Mouse (Mus musculus) neural tube, embryonic 14.5 days (tissue): ENCODE measurements around the gene Knop1. TPM values are rescaled to one million over a fixed set of nuclear protein-coding genes. Genes with fewer than 3 reads are reported as not detected.

Experiments
- ATAC-seq: fragments of 200-750 bp; cut with Nextera tagmentation; 2 replicates; pipeline ENCODE4 v1.8.0; 2017; ENCODE audit warnings: low read depth, mild to moderate bottlenecking, moderate TSS enrichment, moderate library complexity
- H3K27ac ChIP-seq: fragments of 300-500 bp; sonication (generic); 2 replicates; pipeline ENCODE4 v1.5.1; 2014; ENCODE audit warnings: low read depth, mild to moderate bottlenecking, control low read depth, low read length, moderate library complexity, mixed read lengths
- H3K27me3 ChIP-seq: fragments of 300-500 bp; sonication (generic); 2 replicates; pipeline ENCODE4 v1.6.1; 2014; ENCODE audit warnings: low read length; ENCODE audit not compliant: control insufficient read depth, insufficient read depth
- H3K36me3 ChIP-seq: fragments of 300-500 bp; sonication (generic); 2 replicates; pipeline ENCODE4 v1.6.1; 2014; ENCODE audit warnings: low read length, mixed read lengths; ENCODE audit not compliant: control insufficient read depth, insufficient read depth
- H3K4me1 ChIP-seq: fragments of 300-500 bp; sonication (generic); 2 replicates; pipeline ENCODE4 v1.6.1; 2014; ENCODE audit warnings: low read length; ENCODE audit not compliant: control insufficient read depth, insufficient read depth
- H3K4me2 ChIP-seq: fragments of 300-500 bp; sonication (generic); 2 replicates; pipeline ENCODE4 v1.6.1; 2014; ENCODE audit warnings: mild to moderate bottlenecking, low read depth, low read length, control low read depth
- H3K4me3 ChIP-seq: fragments of 300-500 bp; sonication (generic); 2 replicates; pipeline ENCODE4 v1.5.1; 2014; ENCODE audit warnings: low read depth, low read length, control low read depth, mixed read lengths
- H3K9ac ChIP-seq: fragments of 300-500 bp; sonication (generic); replicated peaks from 2 replicates; pipeline ENCODE4 v1.6.1; 2014; ENCODE audit warnings: low read depth, mild to moderate bottlenecking, control low read depth, low read length, mixed read lengths
- H3K9me3 ChIP-seq: fragments of 300-500 bp; sonication (generic); 2 replicates; pipeline ENCODE4 v1.6.1; 2016; ENCODE audit warnings: low read length; ENCODE audit not compliant: control insufficient read depth
- WGBS: fragments of 180-500 bp; shearing (Covaris S2); extraction: QIAGEN DNeasy Blood & Tissue Kit; methylation state at CpG from one replicate; pipeline ENCODE4 v1.1.7; 2014; 5-methylcytosine and 5-hydroxymethylcytosine counted together
- polyA plus RNA-seq: library from polyadenylated mRNA; unstranded; fragments of >200 nt; fragmentation: Nextera tagmentation; extraction: Ambion mirVana; gene quantifications from 2 replicates; pipeline ENCODE4 v1.2.1, GENCODE M21; 2014

The Knop1 gene
- 60.9 and 61.6 TPM in 2 replicates for polyA plus RNA-seq

DNA sequence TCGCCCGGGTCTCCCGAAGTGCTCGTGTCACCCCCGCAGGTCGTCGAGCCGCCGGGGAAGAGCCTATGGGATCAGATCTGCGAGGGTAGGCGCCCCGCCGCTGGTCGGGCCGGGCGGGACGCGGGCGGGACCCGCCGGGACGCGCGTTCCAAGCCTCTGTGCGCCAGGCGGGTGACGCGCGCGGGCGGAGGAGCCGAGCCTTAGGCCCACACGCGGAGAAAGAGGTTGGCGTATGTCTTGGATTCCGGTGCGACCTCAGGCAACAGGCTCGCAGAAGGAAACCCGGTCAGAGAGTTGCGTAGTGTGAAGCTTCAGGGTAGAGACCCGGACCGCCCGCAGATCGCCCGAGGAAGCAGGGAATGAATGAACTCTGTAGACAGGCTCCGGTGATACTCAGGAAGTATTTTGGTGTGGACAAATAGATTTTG, at the start of gene Knop1:
Gene Knop1 (minus strand): TSS at position 378 of the 428 bp plus-strand sequence.
- H3K27ac ChIP-seq = peak within 1 kb of the TSS; percentile 80
- H3K4me2 ChIP-seq = peak within 1 kb of the TSS; percentile 87
- H3K4me1 ChIP-seq = peaks cover 11% of the 10 kb centered on the region
- H3K4me3 ChIP-seq = peak within 1 kb of the TSS; percentile 82
- under 1% methylated on average over 46 of the region's 46 CpGs for WGBS
- H3K9ac ChIP-seq = peak within 1 kb of the TSS; percentile 62
- peaks cover 15% of the 10 kb centered on the region for H3K36me3 ChIP-seq
- H3K9me3 ChIP-seq = no peaks in the 10 kb centered on the region
- ATAC-seq = peak; percentile 83
- H3K27me3 ChIP-seq = no peaks in the 10 kb centered on the region

DNA sequence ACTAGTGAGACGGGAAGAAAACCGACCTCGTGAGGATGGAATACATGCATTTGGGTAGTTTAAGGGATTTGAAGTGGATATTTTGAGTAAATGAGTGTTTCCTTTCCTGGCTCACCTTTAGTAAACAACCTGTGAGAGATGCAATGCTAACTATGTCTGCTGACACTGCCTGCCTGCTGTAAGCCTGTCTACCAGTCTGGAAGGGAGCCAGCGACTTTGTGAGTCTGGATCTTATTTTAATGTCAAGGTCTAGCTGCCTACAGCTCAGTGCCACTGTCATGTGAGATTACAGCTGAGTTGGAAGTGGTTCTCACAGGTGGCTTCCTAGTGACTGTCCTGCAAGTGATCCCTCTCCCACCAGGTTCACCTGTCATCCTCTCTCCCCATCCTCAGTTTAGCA, 48.5 kb upstream of the Knop1 start:
- Histone ChIP-seq H3K9ac (no peak overlapping the region), H3K4me2 (no peak overlapping the region), H3K27me3 (no peaks in the 10 kb centered on the region), H3K36me3 (no peaks in the 10 kb centered on the region), H3K27ac (no peak overlapping the region), H3K4me1 (peaks cover 3% of the 10 kb centered on the region; the same call in 1 of the 2 replicates), H3K4me3 (no peak overlapping the region), H3K9me3 (no peaks in the 10 kb centered on the region)
- ATAC-seq = no peak
- WGBS = 91% methylated on average over 4 of the region's 4 CpGs

DNA sequence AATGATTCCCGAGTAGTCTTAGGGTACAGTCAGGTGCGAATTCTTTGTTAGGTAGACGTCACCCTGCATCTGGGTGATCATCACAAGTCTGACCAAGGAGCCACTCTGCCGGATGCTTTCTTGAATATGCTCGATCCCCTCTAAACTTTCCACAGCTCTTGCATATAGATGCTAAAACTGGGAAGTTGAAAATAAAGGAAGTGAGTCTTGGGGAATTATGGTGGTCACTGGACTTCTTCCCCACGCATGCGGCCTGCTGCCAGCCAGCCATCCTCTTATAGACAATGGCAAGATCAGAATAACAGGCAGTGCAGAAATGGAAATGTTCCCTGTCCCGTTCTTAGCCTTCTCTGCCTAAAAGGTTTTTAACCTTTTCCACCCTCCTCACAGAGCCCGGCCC, 47.8 kb upstream of the Knop1 start:
- no peak for ATAC-seq
- Histone ChIP-seq H3K9me3 (no peaks in the 10 kb centered on the region), H3K27me3 (no peaks in the 10 kb centered on the region), H3K4me3 (no peak overlapping the region), H3K27ac (no peak overlapping the region), H3K9ac (no peak overlapping the region), H3K4me2 (no peak overlapping the region), H3K36me3 (no peaks in the 10 kb centered on the region), H3K4me1 (peaks cover 3% of the 10 kb centered on the region; the same call in 1 of the 2 replicates)
- 92% methylated on average over 9 of the region's 9 CpGs for WGBS

DNA sequence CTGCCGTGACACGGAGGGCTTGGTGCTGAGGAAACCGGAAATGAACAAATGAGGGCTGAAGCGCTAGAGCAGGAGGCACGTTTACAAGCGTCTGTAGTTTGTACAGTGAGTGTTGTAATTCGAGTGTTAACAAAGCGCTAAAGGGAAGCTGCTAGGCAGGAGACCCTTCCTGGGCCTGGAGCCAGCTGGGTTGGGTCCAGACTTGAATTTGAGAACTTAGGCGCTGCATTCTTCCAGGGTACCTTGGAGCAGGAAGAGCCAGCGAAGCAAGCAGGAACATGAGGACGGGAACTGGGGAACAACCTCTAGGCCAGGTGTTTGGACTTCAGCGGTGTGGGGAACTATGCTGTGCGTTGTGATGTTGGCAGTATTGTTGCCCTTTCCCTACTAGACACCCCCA, 46.9 kb upstream of the Knop1 start:
- Histone ChIP-seq H3K27me3 (no peaks in the 10 kb centered on the region), H3K4me2 (no peak overlapping the region), H3K9me3 (no peaks in the 10 kb centered on the region), H3K4me3 (no peak overlapping the region), H3K36me3 (no peaks in the 10 kb centered on the region), H3K27ac (no peak overlapping the region), H3K9ac (no peak overlapping the region), H3K4me1 (peaks cover 3% of the 10 kb centered on the region; the same call in 1 of the 2 replicates)
- peak; percentile 51; the same call in 1 of the 2 replicates for ATAC-seq
- 59% methylated on average over 13 of the region's 13 CpGs for WGBS

DNA sequence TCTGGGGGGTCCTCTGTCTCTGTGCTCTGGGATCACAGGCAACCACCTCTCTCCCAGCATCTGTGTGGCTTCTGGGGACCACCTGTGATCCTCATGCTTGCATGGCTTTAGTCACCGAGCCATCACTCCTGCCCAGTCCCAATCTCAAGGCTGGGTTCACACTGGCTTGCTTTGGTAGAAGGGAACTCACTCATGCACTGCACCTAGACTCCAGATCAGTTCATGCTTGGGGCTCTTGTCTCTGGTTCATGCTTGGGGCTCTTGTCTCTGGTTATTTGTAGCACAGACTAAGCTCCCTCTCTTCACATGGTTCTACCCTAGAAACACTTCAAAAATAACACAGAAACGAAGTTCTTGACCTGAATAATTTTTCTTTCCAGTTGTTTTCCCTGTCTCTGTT, 44.0 kb upstream of the Knop1 start:
- no peak for ATAC-seq
- 79% methylated on average over 2 of the region's 2 CpGs for WGBS
- Histone ChIP-seq H3K4me1 (peaks cover 3% of the 10 kb centered on the region; the same call in 1 of the 2 replicates), H3K9ac (no peak overlapping the region), H3K27ac (no peak overlapping the region), H3K27me3 (no peaks in the 10 kb centered on the region), H3K9me3 (no peaks in the 10 kb centered on the region), H3K4me2 (no peak overlapping the region), H3K36me3 (no peaks in the 10 kb centered on the region), H3K4me3 (no peak overlapping the region)

DNA sequence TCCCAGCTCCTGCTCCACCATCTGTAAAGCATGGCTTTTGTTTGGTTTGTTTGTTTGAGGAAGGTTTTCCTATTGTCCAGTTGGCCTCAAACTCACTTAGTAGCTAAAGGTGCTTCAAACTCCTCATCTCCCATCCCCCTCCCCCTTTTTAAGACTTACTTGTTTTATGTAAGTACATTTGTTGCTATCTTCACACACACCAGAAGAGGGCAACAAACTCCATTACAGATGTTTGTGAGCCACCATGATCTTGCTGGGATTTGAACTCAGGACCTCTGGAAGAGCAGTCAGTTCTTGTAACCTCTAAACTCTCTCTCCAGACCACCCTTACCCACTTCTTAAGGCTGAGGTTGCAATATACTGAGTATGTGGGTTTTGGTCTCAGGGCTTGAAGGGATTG, 42.0 kb upstream of the Knop1 start:
- Histone ChIP-seq H3K9ac (no peak overlapping the region), H3K27me3 (no peaks in the 10 kb centered on the region), H3K9me3 (no peaks in the 10 kb centered on the region), H3K4me3 (no peak overlapping the region), H3K4me1 (peaks cover 3% of the 10 kb centered on the region; the same call in 1 of the 2 replicates), H3K4me2 (no peak overlapping the region), H3K27ac (no peak overlapping the region), H3K36me3 (no peaks in the 10 kb centered on the region)
- ATAC-seq = no peak

DNA sequence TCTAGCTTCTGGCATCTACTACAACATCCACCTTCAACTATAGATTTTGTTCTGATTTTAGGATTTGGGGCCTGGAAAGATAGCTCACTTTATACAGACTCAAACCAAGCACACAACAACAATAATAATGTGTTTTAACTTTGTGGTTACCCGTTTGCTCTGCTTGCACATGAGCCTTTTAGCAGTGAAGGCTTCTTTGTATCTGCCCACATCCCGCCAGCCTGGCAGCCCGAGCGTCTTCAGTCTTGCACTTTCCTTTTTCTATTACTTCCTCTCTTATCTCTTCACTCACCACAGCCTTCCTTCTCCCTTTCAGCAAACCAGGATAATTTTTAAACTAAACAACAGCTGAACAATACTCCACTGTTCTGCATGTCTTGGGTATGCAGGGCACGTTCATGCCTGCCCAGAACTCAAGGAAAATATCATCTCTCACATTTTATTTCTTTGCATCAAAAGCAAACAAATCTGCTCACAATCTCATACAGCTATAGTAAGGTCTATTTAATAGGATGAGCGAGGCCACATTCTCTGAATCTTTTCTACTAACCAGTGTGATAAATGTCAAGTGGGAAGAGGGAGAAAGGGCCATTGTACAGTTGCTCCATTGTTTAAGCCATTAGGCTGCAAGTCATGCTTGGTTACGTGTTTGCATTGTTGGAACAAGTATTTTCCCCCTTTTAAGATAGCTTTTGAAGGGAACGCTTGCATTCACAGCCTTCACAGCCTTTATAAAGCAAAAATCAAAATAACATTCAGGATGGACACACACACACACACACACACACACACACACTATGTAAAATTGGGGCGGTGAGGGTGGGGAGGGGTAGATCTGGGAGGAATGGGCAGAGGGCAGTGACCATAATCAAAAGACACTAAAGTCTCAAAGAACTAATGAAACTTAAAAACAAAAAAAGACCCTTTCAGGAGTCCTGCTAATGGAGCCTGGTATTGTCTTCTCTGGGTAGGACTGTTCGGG, 39.7 kb upstream of the Knop1 start:
- Histone ChIP-seq H3K27me3 (no peaks in the 10 kb centered on the region), H3K27ac (no peak overlapping the region), H3K4me2 (no peak overlapping the region), H3K9ac (no peak overlapping the region), H3K4me1 (no peaks in the 10 kb centered on the region), H3K36me3 (no peaks in the 10 kb centered on the region), H3K9me3 (no peaks in the 10 kb centered on the region), H3K4me3 (no peak overlapping the region)
- no peak for ATAC-seq
- 23% methylated on average over 10 of the region's 10 CpGs for WGBS

DNA sequence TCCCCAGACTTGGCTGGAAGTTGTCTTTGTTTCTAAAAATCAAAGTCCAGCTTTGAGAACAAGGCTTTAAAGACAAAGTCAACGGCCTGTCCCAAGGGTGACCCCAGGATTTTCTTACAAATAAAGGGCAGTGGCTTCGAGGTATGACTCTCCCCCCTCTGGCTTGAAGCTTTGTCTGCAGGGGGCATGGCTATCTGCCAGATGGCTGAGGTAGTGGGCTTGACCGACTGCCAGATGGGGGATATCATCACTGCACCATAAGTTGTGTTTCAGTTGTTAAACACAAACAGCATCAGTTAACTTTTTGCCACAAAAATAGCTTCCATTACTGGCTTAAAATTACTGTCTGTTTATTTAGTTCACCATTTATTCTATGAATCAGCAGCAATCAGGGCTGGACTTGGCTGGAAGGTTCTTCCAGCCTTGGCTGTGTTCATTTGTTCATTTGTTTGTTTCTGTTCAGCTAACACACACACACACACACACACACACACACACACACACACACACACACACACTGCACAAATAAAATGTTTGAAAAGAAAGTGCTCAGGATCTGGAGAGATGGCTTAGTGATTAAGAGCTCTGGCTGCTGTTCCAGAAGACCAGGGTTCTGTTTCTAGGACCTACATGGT, 33.1 kb upstream of the Knop1 start:
- H3K9ac ChIP-seq = no peak overlapping the region
- no peak overlapping the region for H3K27ac ChIP-seq
- H3K27me3 ChIP-seq = no peaks in the 10 kb centered on the region
- no peak overlapping the region for H3K4me3 ChIP-seq
- 2% methylated on average over 3 of the region's 3 CpGs for WGBS
- no peak overlapping the region for H3K4me2 ChIP-seq
- no peaks in the 10 kb centered on the region for H3K36me3 ChIP-seq
- ATAC-seq = no peak
- no peaks in the 10 kb centered on the region; the same call in 1 of the 2 replicates for H3K4me1 ChIP-seq
- no peaks in the 10 kb centered on the region for H3K9me3 ChIP-seq
